Mouse (Mus musculus) testis, postnatal 14 days (tissue): ENCODE results near the gene Olfr60.

Source experiments
- DNase-seq: peaks from one replicate; pipeline ENCODE4 v3.0.0; 2021; ENCODE audit warnings: low spot score

The Olfr60 gene

GRCm38 (mm10) chr7:140361571-140361970, at the start of gene Olfr60:
Gene Olfr60, minus strand, starts transcription at chr7:140361671.
- DNase-seq: no peak

GRCm38 (mm10) chr7:140402818-140403217, 41.3 kb upstream of the Olfr60 start, which contains the start of gene Olfr531:
Gene Olfr531, minus strand, starts transcription at chr7:140402918.
- DNase-seq: no peak

- no peak for DNase-seq
Observed at GRCm38 (mm10) chr7:140376911-140377310, 15.4 kb upstream of the Olfr60 start.

DNA sequence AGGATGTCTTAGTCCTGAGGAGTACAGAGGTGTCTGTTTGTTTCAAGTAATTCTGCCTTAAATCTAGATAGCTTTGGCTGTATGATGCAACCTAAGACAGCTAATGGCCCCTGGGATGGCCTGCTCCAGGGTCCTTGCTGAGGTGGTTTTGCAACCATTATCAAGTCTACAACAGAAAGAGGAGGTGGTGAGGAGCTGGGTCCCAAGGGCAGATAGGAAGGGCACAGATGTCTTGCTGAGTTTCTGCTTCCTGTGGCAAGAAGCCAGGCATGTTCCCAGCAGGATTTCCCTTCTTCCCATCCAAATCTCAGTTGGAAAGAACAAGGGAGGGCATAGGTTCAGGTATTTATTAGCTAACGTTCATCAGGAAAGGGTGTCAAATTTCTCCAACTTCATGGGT, 14.8 kb upstream of the Olfr60 start, which contains the start of gene Olfr530:
TSS of gene Olfr530 (minus strand) at position 101 of the 400 bp plus-strand sequence.
- DNase-seq: no peak

DNA sequence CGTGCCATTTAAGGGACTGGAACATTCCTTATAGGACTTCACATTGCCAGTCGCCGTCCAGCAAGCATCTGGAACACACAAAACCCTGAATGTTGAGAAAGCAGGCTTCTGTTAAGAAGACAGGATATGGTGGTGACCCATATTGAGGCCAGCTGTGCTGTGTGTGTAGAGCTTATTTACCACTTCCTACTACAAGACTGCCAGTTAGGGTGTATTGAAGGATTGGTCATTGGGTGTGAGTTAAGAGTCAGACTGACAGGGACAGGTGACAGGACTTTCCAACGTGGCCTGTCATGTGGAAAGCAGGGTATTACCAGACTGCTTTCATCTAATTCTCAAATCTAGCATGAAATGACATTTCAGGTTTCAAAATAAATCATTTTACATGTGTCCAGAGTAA, 12.8 kb upstream of the Olfr60 start:
- no peak for DNase-seq

GRCm38 (mm10) chr7:140333717-140334116, 27.8 kb downstream of the Olfr60 start, which contains the start of gene Olfr527:
Gene Olfr527, plus strand, starts transcription at chr7:140334017.
- DNase-seq: no peak

DNA sequence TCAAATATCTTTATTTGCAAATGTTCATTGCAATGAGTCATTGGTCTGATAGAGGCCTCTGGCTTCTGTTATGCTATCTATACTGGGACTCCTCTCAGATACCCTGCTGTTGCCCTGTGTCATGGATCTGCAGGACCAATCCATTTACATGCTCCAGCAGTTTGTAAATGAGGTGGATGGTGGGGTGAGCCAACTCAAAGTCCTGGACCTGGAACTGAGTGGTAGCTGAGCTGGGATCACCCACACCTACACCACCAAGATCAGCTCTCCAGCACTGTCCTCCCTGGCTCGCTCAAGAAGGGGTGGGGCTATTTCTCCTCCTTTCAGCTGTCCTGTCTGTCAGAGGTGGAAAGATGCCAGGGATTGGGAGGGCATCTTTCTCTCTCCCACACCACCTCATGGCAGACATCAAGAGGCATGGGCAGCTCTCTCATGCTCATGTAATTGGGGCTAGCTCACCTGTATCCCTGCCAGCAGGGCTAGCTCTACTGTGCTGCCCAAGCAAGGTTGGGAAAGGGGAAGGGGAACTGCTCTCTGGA, 31.6 kb downstream of the Olfr60 start:
- DNase-seq: no peak

DNA sequence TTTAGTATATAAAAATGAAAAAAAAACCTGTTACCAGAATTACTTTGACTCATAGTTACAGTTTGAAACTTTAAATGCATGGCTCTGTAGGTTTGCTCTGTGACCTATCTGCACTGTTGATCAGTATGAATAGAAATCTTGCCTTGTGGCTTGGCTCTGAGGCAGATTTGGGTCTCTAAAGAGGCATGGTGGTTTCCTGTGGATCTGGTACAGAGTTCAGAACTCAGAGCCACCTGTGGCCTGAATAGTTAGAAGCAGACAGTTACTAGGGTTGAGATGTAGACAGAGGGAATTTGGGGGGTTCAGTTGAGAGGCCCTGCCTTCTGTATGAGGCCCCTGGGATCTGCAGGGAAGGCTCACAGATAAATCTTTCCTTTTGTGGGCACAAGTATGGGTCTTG, 40.3 kb downstream of the Olfr60 start:
- no peak for DNase-seq

DNA sequence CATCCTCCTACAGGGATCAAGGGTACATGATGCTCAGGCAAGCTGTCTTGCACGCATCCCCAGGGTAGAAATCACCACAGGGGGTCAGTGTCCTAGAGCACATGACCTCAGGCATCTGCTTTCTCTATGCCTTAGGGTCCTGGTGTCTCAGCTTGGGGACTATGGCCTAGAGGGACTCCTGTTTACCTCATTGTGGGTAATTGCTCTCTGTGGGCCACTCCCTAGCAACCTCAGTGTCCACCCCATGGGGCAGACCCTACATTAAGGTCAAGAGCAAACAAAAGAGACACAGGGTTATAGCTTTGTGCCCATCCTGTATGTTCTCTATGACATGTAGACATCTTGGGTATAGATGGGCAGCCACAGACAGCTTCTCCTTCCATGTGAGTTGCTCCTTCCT, 40.9 kb downstream of the Olfr60 start, which contains the start of gene Olfr525:
TSS of gene Olfr525 (plus strand) at position 301 of the 400 bp plus-strand sequence.
- DNase-seq: no peak

DNA sequence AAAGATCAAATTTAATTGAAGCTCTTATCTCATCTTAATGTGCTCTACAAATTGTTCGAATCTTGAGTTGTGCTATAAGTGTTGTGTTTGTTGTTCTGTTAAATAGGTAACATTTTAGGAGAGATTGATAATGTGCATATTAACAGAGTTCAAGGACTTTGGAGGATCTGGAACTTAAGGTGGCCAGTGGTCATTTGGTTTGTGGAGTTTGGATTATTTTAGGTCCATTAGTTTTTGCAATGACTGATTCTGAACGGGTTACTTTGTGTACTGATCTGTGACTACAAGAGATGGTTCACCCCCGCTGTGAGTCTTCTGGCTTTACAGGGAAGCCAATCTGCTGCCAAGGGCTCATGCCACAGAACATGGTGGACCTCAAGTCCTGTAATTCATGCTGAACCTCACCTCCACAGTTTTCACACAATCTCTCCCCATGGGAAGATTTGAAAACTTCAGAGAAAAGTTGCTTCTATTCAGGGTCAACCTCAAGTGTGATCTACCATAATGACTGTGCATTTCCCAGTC, 41.5 kb downstream of the Olfr60 start:
- DNase-seq: no peak

- DNase-seq: no peak
Observed at GRCm38 (mm10) chr7:140299416-140299815, 62.1 kb downstream of the Olfr60 start.

- DNase-seq: no peak
Observed at GRCm38 (mm10) chr7:140296876-140297275, 64.6 kb downstream of the Olfr60 start.

DNA sequence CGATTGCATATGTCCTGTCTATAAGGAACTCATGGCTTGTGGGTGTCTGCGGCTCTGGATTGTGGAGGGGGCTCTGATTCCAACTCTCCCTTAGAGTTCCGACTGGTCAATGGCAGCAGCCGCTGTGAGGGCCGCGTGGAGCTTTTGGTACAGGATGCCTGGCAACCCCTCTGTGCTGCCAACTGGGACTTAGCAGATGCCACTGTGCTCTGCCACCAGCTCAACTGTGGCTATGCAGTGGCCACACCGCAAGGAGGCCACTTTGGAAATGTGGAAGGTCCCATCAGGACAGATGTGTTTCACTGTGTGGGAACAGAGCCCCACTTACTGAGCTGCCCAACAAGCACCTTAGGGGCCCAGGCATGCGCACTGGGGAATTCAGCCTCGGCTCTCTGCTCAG, 65.7 kb downstream of the Olfr60 start:
- DNase-seq: no peak
